Mouse (Mus musculus): ENCODE measurements around the gene Hist1h2ag. TPM values are rescaled to one million over a fixed set of nuclear protein-coding genes. Genes with fewer than 3 reads are reported as not detected.

The Hist1h2ag gene
- total RNA-seq, 2 experiments from 2014 or later, result 3.7 to 705 TPM

GRCm38 (mm10) chr13:22015479-22016450 is 27.0 kb downstream of the Hist1h2ag start:
- peak; percentile 86 for ATAC-seq (replicated peaks; ENCODE audit: low FRiP score, poor library complexity, severe bottlenecking)

- ATAC-seq (replicated peaks; ENCODE audit: low FRiP score, poor library complexity, severe bottlenecking), result no peak
These were observed 28.3 kb downstream of the Hist1h2ag start for GRCm38 (mm10) chr13:22014411-22014845.

- ATAC-seq (replicated peaks; ENCODE audit: low FRiP score, poor library complexity, severe bottlenecking), result no peak
These were observed 29.0 kb downstream of the Hist1h2ag start for GRCm38 (mm10) chr13:22013716-22014115.

GRCm38 (mm10) chr13:22009642-22010041 is 33.1 kb downstream of the Hist1h2ag start, which contains the start of gene Prss16:
Gene Prss16 (minus strand): TSS chr13:22009742.
- no peak for ATAC-seq (replicated peaks; ENCODE audit: low FRiP score, poor library complexity, severe bottlenecking)

- ATAC-seq (replicated peaks; ENCODE audit: low FRiP score, poor library complexity, severe bottlenecking), result no peak
These were observed 34.0 kb downstream of the Hist1h2ag start for GRCm38 (mm10) chr13:22008707-22009106.

- ATAC-seq (replicated peaks; ENCODE audit: low FRiP score, poor library complexity, severe bottlenecking), result no peak
These were observed 34.9 kb downstream of the Hist1h2ag start for GRCm38 (mm10) chr13:22007872-22008271.

- no peak for ATAC-seq (replicated peaks; ENCODE audit: low FRiP score, poor library complexity, severe bottlenecking)
These were observed 35.6 kb downstream of the Hist1h2ag start for GRCm38 (mm10) chr13:22007121-22007510.

- ATAC-seq (replicated peaks; ENCODE audit: low FRiP score, poor library complexity, severe bottlenecking), result peak; percentile 71
These were observed 36.2 kb downstream of the Hist1h2ag start for GRCm38 (mm10) chr13:22006334-22007120.

GRCm38 (mm10) chr13:22005605-22006333 is 37.0 kb downstream of the Hist1h2ag start:
- ATAC-seq (replicated peaks; ENCODE audit: low FRiP score, poor library complexity, severe bottlenecking), result no peak

GRCm38 (mm10) chr13:22001823-22002222 is 40.9 kb downstream of the Hist1h2ag start:
- ATAC-seq (replicated peaks; ENCODE audit: low FRiP score, poor library complexity, severe bottlenecking), result no peak

GRCm38 (mm10) chr13:22001346-22001745 is 41.4 kb downstream of the Hist1h2ag start:
- no peak for ATAC-seq (replicated peaks; ENCODE audit: low FRiP score, poor library complexity, severe bottlenecking)

- ATAC-seq (replicated peaks; ENCODE audit: low FRiP score, poor library complexity, severe bottlenecking), result no peak
These were observed 43.6 kb downstream of the Hist1h2ag start for GRCm38 (mm10) chr13:21999147-21999546.

GRCm38 (mm10) chr13:21998412-21998811 is 44.3 kb downstream of the Hist1h2ag start:
- ATAC-seq (replicated peaks; ENCODE audit: low FRiP score, poor library complexity, severe bottlenecking), result no peak

GRCm38 (mm10) chr13:21997821-21998220 is 44.9 kb downstream of the Hist1h2ag start:
- ATAC-seq (replicated peaks; ENCODE audit: low FRiP score, poor library complexity, severe bottlenecking), result no peak

- ATAC-seq (replicated peaks; ENCODE audit: low FRiP score, poor library complexity, severe bottlenecking), result no peak
These were observed 45.4 kb downstream of the Hist1h2ag start for GRCm38 (mm10) chr13:21997201-21997820.

GRCm38 (mm10) chr13:21996840-21997185 is 45.9 kb downstream of the Hist1h2ag start:
- ATAC-seq (replicated peaks; ENCODE audit: low FRiP score, poor library complexity, severe bottlenecking), result no peak

- ATAC-seq (replicated peaks; ENCODE audit: low FRiP score, poor library complexity, severe bottlenecking), result no peak
These were observed 46.5 kb downstream of the Hist1h2ag start for GRCm38 (mm10) chr13:21996101-21996839.

- no peak for ATAC-seq (replicated peaks; ENCODE audit: low FRiP score, poor library complexity, severe bottlenecking)
These were observed 47.3 kb downstream of the Hist1h2ag start for GRCm38 (mm10) chr13:21995331-21995914.
